Mouse (Mus musculus) E14TG2a.4 (cell line): ENCODE data around the gene Tmem202.
A peak's percentile ranks its signal among the peaks of the same experiment; 100 is the strongest.

ENCODE experiments used
- H3K27me3 ChIP-seq: 2 replicates; pipeline ENCODE4 v1.6.1; 2014; ENCODE audit warnings: low read length, control low read depth; ENCODE audit not compliant: insufficient read depth
- H3K36me3 ChIP-seq: 2 replicates; pipeline ENCODE4 v1.6.1; 2014; ENCODE audit warnings: low read length, control low read depth; ENCODE audit not compliant: insufficient read depth
- H3K4me1 ChIP-seq: replicated peaks from 2 replicates; pipeline ENCODE4 v1.6.1; 2014; ENCODE audit warnings: low read depth, low read length, control low read depth
- H3K4me3 ChIP-seq: replicated peaks from 2 replicates; pipeline ENCODE4 v1.5.1; 2014; ENCODE audit warnings: mild to moderate bottlenecking, low read length
- H3K9me3 ChIP-seq: 2 replicates; pipeline ENCODE4 v1.6.1; 2014; ENCODE audit warnings: low read length, control low read depth
- CTCF ChIP-seq: conservative IDR thresholded peaks from 2 replicates; pipeline ENCODE4 v1.5.1; 2014; ENCODE audit warnings: low read length
- NANOG ChIP-seq: IDR thresholded peaks from 2 replicates; pipeline ENCODE4 v1.6.1; 2014; ENCODE audit warnings: borderline replicate concordance, low read length, mixed read lengths
- POU5F1 ChIP-seq: IDR thresholded peaks from 2 replicates; pipeline ENCODE4 v1.6.1; 2014; ENCODE audit warnings: low read length, borderline replicate concordance

Tmem202 gene

DNA sequence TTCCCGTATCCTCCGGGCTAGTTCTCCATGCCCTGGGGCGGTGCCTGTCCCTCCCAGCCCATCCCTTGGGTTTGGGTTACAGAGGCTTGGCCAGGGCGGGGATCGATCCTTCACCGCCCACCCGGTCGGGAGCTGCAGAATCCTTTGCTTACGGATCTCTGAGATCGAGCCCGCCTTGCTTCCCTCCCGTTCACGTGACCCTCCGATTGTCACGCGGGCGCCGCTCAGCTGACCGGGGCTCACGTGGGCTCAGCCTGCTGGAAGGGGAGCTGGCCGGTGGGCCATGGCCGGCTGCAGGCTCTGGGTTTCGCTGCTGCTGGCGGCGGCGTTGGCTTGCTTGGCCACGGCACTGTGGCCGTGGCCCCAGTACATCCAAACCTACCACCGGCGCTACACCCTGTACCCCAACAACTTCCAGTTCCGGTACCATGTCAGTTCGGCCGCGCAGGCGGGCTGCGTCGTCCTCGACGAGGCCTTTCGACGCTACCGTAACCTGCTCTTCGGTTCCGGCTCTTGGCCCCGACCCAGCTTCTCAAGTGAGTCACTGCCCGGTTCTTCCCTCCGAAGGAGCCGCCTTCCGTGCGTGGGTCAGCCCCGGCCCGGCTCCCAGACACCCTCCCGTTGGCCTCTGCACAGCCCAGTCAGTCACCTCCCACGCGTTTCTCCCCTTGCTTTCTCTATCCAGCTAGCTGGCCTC is at the start of gene Tmem202, which contains the start of gene Hexa:
Tmem202 (minus strand) TSS at position 407 of the 697 bp plus-strand sequence.
Hexa (plus strand) TSS at position 100 of the 697 bp plus-strand sequence.
- Histone ChIP-seq H3K4me1 (peaks cover 39% of the 10 kb centered on the region), H3K36me3 (peaks cover 26% of the 10 kb centered on the region), H3K4me3 (peak within 1 kb of the TSS; percentile 83), H3K27me3 (peaks cover 21% of the 10 kb centered on the region), H3K9me3 (no peaks in the 10 kb centered on the region)
- TF ChIP-seq CTCF, result no peak
- no peak for TF ChIP-seq NANOG
- no peak for TF ChIP-seq POU5F1

DNA sequence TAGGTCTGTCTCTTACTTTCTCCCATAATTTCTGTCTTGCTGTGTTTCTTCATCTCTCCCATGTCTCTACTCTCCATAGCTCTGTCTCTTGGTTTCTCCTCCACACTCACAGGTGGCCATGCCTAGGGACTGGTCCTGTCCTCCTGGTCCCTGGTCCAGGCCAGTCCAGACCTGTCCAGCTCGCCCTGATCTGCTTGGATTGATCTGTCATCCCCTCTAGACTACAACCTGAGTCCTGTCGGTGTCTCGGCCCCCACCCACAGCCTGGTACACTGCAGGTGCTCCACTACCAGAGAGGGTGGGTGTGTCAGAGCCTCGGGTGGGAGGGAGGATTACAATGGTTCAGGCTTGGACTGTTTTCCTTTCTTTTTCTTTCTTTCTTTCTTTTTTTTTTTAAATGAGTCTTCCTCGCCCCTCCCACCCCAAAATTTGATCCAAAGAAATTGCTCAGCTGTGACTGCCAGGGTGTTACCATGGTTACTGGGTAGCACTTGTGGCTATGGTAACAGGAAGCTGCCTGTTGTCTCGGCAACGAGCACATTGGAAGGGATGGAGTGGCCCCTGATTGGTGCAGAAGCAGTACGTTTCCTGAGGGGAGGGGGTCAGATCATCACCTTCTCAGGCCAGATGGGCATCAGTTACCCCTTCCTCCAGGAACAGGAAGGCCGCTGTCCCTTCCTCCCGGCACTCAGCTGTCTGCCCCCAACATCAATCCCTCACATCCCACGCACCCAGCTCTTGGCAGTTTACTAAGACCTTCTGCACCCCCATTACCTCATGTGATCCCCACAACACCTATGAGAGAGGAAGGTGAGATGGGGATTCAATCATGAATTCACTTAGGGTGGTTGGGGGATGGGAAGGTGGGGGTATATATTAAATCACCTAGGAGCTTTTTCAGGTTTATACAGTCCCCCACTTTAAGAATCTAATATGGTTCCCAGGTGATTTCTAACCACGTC is 49.3 kb upstream of the Tmem202 start:
- TF ChIP-seq POU5F1, result no peak
- no peak for TF ChIP-seq CTCF
- TF ChIP-seq NANOG, result no peak
- H3K9me3 ChIP-seq, result no peaks in the 10 kb centered on the region
- H3K4me3 ChIP-seq, result no peak overlapping the region
- H3K27me3 ChIP-seq, result peaks cover 70% of the 10 kb centered on the region
- H3K4me1 ChIP-seq, result peaks cover 26% of the 10 kb centered on the region
- no peaks in the 10 kb centered on the region for H3K36me3 ChIP-seq

DNA sequence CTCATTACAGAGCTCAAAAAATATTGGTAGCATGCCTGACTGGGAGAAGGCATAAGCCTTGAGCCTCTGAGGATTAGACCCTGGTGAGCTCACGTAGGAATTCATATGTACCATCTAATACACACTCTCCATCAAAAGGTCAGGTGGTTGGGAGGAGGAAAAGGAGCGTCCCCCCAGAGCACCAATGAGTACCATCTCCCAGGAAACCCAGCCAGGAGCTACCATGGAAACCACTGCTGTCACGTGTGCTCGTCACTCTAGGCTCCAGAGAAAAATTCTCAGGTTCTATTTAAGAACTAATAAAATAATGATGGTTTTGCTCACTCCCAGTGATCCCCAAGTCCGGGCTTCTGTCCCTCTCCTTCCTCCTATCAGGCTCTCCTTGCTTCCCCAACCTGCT is 48.6 kb upstream of the Tmem202 start:
- no peaks in the 10 kb centered on the region for H3K9me3 ChIP-seq
- TF ChIP-seq POU5F1 (no peak), CTCF (no peak), NANOG (no peak)
- H3K27me3 ChIP-seq, result peaks cover 75% of the 10 kb centered on the region
- peaks cover 31% of the 10 kb centered on the region for H3K4me1 ChIP-seq
- no peak overlapping the region for H3K4me3 ChIP-seq
- H3K36me3 ChIP-seq, result no peaks in the 10 kb centered on the region

DNA sequence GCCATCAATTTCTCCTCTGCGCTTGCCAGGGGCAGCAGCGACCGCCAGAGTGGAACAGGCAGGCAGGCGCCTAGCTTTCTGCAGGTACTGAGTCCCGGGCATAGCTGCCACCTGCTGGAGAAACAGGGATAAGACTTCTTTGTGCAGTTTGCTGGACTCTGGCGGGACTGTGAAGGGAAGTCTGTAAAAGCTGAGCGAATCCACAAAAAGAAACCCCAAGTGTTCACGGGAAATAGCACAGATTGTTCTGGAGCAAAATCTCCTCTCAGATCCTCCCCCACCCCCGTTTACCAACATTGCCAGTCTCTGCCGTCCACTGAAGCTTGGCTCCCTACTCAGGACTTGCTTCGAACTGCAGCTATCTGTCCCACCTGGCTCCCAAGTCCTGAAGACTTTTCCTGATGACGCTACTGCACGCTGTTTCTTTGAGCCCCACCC is 45.2 kb upstream of the Tmem202 start:
- TF ChIP-seq POU5F1 (no peak), NANOG (no peak), CTCF (peak; percentile 66)
- peaks cover 78% of the 10 kb centered on the region for H3K27me3 ChIP-seq
- no peaks in the 10 kb centered on the region for H3K9me3 ChIP-seq
- H3K4me1 ChIP-seq, result peaks cover 35% of the 10 kb centered on the region
- peak overlapping the region; percentile 11; the same call in 1 of the 2 replicates for H3K4me3 ChIP-seq
- no peaks in the 10 kb centered on the region for H3K36me3 ChIP-seq

DNA sequence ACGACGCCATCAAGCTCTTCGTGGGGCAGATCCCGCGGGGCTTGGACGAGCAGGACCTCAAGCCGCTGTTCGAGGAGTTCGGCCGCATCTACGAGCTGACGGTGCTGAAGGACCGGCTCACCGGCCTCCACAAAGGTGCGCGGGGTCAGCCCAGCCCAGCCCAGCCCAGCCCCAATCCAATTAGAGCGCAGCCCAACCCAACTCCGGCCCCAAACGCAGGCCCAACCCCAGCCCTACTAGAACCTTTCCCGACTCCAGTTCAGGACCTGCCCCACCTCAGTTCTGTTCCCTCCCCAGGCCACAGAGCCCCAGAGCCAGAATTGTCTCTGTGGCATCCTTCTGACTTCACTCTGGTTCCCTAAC is 38.8 kb upstream of the Tmem202 start:
- no peaks in the 10 kb centered on the region for H3K36me3 ChIP-seq
- peaks cover 38% of the 10 kb centered on the region for H3K4me1 ChIP-seq
- H3K27me3 ChIP-seq, result peaks cover 71% of the 10 kb centered on the region
- H3K4me3 ChIP-seq, result peak overlapping the region; percentile 77
- no peak for TF ChIP-seq CTCF
- no peak for TF ChIP-seq POU5F1
- no peak for TF ChIP-seq NANOG
- H3K9me3 ChIP-seq, result no peaks in the 10 kb centered on the region

DNA sequence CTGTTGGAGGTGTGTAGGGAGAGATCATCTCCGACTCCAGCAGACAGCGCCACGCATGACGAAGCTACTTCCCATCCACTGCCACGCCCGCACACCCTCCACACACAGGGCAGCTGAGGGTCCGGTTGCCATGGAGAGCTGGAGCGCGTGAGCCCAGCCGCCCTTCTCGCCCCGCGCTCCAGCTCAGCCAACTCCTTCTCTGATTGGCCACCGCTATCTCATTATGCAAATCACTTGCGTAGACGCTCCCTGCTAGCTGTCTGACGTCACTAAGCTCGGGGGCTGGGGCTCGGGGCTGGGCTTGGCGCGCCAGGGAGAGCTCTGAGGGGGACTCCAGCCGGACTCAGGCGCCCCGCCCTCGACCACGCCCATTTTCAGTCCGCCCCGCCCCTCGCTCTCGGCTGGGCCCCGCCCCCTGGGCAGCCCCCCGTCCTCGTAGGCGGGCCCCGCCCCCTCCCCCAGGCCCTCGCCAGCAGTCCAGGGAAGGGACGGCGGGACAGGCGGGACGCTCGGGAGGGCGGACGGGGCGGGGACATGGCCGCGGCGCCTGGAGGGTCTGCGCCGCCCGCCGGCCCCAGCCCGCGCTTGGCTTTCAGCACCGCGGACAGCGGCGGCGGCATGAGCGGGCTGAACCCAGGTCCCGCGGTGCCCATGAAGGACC is 38.3 kb upstream of the Tmem202 start, which contains the start of gene Celf6:
Celf6 (plus strand) TSS at position 74 of the 661 bp plus-strand sequence.
- Histone ChIP-seq H3K4me1 (peaks cover 33% of the 10 kb centered on the region), H3K4me3 (peak within 1 kb of the TSS; percentile 77), H3K36me3 (no peaks in the 10 kb centered on the region), H3K27me3 (peaks cover 68% of the 10 kb centered on the region), H3K9me3 (no peaks in the 10 kb centered on the region)
- no peak for TF ChIP-seq CTCF
- no peak for TF ChIP-seq NANOG
- TF ChIP-seq POU5F1, result no peak

DNA sequence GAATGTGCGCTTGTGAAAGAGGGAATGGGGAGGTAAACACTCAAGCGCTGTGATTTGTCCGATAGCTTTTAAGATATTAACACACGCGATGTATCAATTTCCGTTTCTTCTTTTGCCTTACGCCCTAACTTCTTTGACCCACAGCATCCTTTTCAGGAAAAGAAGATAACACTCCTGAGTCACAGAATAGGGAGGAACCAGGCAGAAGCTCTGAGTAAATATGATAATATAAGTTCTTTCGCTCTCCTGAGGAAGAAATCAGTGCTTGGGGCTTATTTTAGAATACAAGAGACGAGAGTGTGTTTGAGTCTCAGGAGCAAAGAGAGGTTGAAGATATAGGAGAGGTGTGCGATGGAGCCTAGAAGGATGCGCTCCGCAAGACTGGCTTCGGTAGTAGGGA is 37.8 kb upstream of the Tmem202 start:
- H3K4me3 ChIP-seq, result peak overlapping the region; percentile 77
- peaks cover 30% of the 10 kb centered on the region for H3K4me1 ChIP-seq
- H3K27me3 ChIP-seq, result peaks cover 67% of the 10 kb centered on the region
- no peak for TF ChIP-seq NANOG
- TF ChIP-seq POU5F1, result no peak
- no peak for TF ChIP-seq CTCF
- no peaks in the 10 kb centered on the region for H3K9me3 ChIP-seq
- H3K36me3 ChIP-seq, result no peaks in the 10 kb centered on the region

DNA sequence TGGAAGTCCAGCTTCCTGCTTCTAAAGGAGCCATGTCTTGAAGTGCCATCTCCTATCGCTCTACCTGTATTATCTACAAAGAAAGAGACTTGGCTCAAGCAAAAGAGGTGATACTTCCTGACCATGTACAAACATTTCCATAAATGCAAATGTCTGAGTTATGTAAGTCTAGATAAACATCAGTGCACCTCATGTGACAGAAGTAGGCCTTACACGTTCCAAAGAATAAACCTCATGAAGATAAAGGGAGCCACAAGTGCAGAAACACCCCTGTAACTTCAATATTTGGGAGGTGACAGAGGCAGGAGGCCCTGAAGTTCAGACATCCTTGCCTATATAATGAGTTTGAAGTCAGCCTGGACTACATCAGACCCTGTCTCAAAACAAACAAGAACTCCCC is 32.2 kb upstream of the Tmem202 start:
- Histone ChIP-seq H3K4me1 (0 out of 2 replicates have a peak, but pooled peaks cover 3% of the 10 kb centered on the region), H3K9me3 (no peaks in the 10 kb centered on the region), H3K27me3 (peaks cover 27% of the 10 kb centered on the region), H3K4me3 (no peak overlapping the region), H3K36me3 (no peaks in the 10 kb centered on the region)
- no peak for TF ChIP-seq CTCF
- TF ChIP-seq POU5F1, result no peak
- TF ChIP-seq NANOG, result no peak
